Mouse (Mus musculus): ENCODE data around the gene Pde8a. TPM values are rescaled to one million over a fixed set of nuclear protein-coding genes. Genes with fewer than 3 reads are reported as not detected.

The Pde8a gene
- total RNA-seq, 2 experiments from 2014 or later: 11.5 to 11.9 TPM

DNA sequence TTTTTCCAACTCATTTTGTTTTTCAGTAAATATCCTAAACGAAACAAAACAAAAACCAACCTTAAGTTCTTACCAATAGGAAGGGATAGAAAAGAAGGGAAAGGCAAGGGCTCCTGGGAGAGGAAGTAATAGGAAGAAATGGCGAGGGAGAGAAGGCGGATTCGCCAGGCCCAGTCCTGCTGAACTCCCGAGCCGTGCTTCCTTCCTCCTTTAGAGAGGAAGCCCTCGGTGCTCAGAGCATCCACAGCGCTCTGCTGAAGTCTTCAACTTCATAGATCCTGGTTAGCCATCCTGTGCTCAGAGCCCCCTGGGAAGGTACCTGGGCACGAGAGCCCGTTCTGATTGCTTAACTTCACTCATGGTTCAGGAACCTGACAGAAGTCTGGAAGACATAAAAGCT is 114.3 kb downstream of the Pde8a start:
- no peak for DNase-seq
- intact Hi-C loops (cut with DNase I): no loop called here

DNA sequence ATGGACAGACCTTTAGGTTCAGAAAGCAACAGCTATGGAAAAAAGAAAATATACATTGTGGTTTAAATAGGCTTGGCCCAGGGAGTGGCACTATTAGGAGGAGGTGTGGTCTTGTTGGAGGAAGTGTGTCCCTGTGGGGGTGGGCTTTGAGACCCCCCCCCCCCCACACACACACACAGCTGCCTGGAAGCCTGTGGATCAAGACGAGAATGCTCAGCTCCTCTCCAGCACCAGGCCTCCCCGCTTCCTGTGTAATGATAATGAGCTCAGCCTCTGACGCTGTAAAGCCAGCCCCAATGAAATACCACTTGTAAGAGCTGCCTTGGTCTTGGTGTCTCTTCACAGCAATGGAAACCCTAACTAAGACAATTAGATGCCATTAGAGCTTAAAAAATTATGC is 117.4 kb downstream of the Pde8a start:
- no peak for DNase-seq
- intact Hi-C loops (cut with DNase I): no loop called here

DNA sequence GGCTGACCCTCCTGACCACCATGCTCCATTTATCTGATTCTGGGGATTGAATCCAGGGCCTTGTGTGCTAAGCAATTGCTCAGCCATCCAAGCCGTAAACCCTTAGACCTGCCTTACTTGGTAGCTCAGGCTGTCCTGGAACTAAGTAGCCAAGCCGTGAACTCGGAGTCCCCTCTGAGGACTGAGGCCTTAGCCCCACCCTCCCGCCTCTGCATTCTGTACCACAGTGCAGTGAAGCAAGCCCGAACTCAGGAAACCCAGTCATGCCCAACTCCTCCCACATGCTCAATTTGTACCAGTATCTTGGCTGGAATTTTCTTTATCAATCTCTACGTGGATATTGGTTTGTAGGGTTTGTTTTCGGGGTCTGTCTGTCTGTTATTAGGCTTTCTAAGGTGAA is 118.5 kb downstream of the Pde8a start:
- intact Hi-C loops (cut with DNase I): no loop called here
- DNase-seq: no peak

DNA sequence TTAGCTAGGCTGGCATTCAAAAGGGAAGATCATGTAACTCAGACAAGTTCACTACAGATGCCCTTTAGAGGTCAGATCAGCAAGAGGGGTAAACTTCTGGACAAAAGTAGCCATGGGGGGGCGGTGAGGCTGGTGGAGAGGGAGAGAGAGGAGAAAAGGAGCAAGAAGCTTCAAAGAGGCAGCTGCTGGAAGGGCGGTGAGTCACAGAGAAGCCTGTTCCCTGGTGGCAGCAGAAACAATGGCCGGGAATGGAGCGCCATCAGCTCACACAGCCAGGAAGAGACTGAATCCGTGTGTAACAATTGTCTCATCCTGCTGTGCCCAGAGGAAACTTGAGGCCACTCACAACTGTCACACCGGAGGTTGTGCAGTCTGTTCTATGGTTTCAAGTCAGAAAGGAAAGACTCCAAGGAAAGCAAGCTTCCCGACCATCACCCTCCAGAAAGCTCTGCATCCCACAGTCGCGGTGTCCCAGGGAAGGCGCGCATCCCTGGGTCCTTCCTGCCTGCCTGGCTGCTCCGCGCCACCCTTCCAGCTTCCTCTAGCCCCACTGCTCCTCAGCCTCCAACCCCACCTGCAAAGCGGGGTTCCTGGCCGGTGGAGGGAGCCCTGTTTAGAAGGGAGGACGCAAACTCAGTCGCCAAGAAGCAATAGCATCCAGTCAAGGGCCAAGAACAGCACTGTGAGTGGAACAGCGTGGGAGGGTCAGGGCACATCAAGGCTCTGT is 122.5 kb downstream of the Pde8a start:
- intact Hi-C loops (cut with DNase I): loop anchor here (1.0 kb wide), 3 partner anchors 127 to 174 kb away; no protein-coding TSS in a partner anchor
- DNase-seq: peak in 1 of 2 experiments; percentile 28

DNA sequence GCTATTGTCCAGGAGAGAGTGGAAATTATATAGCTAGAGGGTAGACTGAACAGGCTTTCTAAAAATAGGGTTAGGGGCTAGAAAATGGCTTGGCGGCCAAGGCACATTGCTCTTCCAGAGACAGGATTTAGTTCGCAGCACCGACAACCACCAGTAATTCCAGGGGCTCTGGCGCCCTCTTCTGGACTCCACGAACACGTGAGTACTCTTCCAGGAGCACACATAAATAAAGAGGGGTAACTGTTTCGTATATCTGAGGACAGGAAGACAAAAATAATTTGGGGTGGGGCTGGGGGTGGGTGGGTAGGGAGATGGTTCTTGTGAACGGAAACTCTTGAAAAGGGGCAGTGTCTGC is 123.0 kb downstream of the Pde8a start:
- peak; percentile 50 to 69 for DNase-seq
- intact Hi-C loops (cut with DNase I): loop anchor here (1.0 kb wide), 3 partner anchors 127 to 174 kb away; no protein-coding TSS in a partner anchor

DNA sequence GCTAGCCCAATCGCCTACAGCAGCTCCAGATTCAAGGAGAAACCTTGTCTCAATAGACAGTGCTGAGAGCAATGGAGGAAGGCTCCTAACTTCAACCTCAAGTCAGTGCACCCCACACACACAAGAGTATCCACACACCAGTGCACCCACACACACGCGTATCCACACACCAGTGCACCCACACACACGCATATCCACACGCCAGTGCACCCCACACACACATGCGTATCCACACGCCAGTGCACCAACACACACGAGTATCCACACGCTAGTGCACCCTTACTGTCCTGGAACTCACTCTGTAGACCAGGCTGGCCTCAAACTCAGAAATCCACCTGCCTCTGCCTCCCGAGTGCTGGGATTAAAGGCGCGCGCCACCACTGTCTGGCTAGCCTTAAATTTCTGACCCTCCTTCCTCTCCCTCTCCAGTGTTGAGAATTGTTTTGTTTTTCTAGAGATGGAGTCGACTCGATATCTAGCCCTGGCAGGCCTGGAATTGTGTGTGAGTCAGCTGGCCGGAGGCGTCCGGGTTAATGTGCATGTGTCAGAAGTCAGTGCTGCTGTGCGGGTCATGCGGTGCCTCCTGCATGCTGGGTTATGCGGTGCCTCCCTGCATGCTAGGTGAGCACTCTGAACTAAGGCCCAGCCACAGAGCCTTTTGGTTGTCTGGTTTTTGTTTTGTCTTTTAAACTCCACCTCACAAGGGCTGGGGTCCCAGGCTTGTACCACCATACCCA is 124.6 kb downstream of the Pde8a start:
- intact Hi-C loops (cut with DNase I): no loop called here
- no peak for DNase-seq

DNA sequence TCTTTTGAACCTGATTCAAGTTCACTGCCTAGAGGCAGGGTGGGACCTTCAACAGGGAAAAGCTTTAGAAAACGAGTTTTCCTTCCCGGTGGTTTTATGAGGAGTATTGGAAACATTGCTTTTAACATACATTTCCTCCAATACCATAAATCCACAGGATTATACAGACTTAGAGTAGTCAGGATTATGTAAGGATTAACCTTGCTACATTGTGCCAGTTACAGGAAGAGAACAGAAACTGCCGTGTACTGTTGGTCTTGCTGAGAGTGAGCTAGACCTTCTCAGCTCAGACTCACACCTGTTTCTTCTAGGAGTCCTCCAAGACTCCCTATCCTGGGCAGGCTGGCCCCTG is 125.1 kb downstream of the Pde8a start:
- intact Hi-C loops (cut with DNase I): no loop called here
- DNase-seq: no peak

DNA sequence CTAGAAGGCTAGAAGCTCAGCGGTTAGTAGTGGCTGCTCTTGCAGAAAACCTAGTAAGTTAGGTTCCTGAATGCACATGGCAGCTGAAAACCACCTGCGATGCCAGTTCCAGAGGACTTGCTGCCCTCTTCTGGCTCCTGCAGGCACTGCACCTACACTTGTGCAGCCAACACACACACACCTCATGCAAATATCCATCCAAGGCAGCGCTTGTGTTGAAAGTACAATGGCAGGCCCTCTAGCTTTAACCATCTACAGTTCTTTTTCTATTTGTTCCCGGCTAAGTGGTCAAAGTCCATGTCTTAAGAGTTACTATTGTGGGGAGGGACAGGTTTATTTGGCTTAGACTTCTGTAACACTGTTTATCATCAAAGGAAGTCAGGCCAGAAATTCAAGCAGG is 126.4 kb downstream of the Pde8a start:
- peak; percentile 33 to 60 for DNase-seq
- intact Hi-C loops (cut with DNase I): loop anchor here (5.0 kb wide), 2 partner anchors 233 to 477 kb away; partner anchors contain the start of genes Whamm and Zscan2

DNA sequence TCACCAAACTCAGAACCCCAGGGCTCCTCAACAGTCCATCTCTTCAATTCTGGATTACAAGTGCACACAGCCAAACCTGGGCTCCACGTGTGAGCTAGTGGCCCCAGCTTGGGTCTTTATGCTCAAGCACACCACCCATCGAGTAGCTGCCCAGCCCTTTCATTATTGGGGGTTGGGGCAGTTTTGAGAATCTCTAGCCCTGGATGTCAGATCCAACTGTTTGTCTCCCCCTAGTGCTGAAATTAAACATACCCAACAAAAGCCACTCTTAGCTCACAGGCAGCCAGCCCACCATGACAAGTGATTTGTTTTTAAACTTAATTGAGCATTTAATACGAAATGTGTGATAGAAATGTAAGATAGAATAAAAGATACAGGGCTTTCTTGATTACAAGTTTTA is 128.2 kb downstream of the Pde8a start:
- intact Hi-C loops (cut with DNase I): loop anchor here (1.0 to 5.0 kb wide), 3 partner anchors 174 to 479 kb away; partner anchors contain the start of genes Whamm and Zscan2
- peak in 1 of 2 experiments; percentile 17 for DNase-seq

DNA sequence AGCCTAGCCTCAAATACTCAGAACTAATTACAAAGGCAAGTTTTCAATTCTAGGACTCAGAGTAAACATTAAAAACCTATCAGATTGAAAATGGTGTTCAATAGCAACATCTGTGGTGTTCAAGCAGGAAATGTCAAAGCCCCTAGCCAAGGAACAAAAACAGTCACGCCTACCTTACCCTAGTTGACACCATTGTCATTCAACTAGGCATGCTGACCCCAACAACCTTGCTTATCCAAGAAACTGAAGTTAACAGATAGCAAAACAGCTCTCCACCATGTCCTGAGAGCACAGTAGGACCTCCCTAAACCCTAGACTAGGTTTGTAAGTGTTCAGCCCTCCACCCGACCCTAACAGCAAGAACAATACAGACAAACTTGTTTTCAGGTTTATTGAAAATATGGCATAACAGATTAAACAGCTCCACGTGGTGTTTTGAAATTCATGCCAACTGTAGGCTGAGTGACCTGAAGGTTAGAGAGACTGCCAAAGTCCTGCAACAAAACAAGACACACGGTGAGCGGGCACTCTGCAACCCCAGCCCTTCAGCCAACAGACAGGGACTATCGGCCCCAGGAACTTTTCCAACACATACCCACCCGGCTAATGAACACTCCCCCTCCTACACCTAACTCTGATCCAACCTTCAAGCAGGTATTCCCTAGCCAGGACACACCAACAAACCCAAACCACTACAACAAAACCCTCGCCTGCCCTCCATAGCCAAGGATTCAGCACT is 129.1 kb downstream of the Pde8a start:
- no peak for DNase-seq
- intact Hi-C loops (cut with DNase I): loop anchor here (5.0 kb wide), 2 partner anchors 230 to 480 kb away; partner anchors contain the start of genes Whamm and Zscan2

DNA sequence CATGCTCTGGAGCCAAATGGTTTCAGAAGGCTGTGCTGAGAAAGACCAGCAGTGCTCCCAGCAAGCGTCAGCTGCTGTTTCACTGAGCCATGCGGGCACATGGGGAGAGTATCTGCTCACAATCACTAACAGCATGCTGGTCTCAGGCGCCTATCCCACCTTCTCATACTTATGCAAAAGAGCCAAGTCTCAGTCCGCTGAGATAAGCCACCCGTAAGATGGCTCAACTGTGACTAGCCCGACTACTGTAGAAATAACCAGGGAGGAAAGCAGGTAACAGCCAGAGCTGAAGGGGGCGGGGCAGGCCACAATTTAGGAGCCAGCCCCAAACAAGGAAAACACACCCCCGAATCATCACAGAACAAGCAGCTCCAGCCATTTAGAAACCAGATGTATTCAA is 129.9 kb downstream of the Pde8a start:
- DNase-seq: no peak
- intact Hi-C loops (cut with DNase I): loop anchor here (5.0 kb wide), 2 partner anchors 229 to 481 kb away; partner anchors contain the start of genes Whamm and Zscan2

DNA sequence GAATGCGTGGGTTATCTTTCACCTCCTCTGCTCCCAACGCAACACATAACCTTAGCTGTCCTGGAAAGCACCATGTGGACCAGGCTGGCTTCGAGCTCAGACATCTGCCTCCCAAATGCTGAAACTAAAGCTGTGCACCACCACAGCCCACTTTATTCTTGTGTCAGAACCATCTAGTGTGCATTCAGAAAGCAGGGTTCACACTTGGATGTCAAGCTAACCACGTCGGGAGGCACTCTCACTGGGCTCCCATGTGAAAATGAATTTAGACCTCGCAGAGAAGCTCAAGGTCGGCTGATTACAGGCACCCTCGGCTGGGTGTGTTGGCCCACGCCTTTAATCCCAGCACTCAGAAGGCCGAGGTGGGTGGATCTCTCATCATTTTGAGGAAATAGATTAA is 130.4 kb downstream of the Pde8a start:
- no peak for DNase-seq
- intact Hi-C loops (cut with DNase I): loop anchor here (2.0 to 5.0 kb wide), 3 partner anchors 135 to 482 kb away; partner anchors contain the start of genes Whamm and Zscan2

DNA sequence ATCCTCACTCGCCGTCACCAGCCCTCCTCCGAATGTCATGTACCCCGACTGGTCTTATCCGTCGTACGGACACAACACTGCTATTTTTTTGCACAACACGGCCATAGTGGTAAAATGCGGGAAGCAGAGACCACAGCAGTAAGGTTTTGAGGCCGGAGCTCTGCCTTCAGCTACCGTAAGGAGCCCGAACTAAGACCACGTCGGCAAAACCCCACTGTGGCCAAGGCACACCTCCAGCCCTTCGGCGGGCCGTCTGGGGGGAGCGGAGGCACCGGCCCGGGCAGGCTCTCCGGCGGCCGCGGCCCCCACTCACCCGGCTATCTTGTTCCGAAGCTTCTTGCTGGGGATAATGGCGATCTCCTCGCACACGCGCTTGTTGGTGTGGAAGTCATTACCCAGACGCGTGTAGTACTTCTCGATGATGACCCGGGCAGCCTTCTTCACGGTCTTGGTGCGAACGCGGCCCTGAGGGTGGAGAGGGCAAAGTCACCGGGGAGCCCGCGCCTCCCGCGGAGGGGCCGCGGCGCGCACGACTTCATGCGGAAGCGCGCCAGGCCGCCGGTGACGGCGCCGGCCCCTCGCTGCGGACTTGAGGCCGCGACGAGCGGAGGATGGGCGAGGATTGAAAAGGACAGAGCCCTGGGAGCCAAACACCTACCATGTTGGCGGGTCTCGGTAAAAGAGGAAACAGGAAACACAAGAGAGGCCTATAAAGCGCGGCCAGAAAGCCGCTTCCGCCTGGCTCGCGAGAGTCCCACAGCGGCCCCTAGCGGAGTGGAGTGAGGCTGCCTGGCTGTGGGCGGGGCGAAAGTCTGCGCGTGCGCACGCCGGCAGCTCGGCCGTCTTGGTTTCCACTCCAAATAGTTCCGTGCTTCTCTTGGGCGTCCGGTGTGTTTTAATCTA is 131.4 kb downstream of the Pde8a start, which contains the start of gene Rps17:
TSS of gene Rps17 (minus strand) at position 711 of the 903 bp plus-strand sequence.
- intact Hi-C loops (cut with DNase I): loop anchor here (2.0 to 5.0 kb wide), 4 partner anchors 136 to 482 kb away; partner anchors contain the start of genes Whamm and Zscan2
- peak; percentile 100 for DNase-seq

DNA sequence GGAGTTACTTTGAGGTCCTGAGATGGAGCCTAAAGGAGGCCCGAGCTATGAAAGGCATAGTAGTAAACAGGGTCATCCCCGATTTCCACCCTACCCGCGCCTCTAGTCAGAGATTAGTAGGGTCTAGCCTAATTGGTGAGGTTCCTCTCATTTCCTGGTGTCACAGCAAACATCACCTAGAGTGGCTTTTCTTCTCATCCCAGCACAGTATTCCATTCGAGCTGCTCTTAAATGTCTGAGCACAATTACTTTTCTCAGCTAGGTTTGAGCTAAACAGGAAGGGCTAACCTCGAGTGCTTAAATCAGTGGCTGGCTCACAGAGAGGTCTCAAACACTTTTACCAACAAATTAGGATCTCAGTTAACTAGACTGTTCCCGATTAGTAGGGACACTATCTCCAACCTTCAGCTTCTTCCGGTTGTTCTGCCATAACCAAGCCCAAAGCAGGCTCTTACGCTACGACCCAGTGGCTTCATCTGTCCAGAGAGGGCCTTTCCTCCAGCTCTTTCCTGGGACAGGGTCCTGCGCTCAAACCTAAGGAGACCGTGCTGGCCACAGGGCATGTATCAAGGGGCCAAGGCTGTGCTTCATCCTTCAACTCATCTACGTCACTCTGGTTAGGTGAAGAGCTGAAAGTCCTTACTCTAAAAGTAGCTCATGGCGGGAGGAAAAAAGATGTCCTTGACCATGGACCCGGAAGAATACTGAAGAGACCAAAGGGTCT is 132.2 kb downstream of the Pde8a start:
- intact Hi-C loops (cut with DNase I): loop anchor here (2.0 to 5.0 kb wide), 2 partner anchors 137 to 177 kb away; no protein-coding TSS in a partner anchor

DNA sequence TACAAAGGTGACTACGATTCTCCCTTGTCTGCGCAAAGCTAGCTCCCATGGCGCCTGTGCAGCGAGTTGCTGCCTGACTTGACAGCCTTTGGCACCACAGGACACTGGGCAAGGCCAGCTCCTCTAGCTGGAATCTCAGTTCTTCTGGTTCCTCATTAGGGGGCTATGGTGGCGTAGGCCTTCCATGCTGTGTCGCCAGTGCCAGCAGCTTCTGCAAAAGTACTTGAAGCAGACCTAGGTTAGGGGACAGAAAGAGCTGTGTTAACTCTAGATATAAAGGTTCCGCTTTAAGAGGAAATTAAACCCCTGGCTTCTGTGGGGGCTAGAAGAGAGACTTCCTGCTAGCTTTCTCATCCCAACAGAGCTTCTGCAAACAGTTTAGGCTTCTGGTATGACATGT is 134.8 kb downstream of the Pde8a start:
- DNase-seq: no peak
- intact Hi-C loops (cut with DNase I): loop anchor here (5.0 kb wide), 1 partner anchor 174 kb away; no protein-coding TSS in a partner anchor

More for the DNA sequence above, 132.2 kb downstream of the Pde8a start:
- DNase-seq: no peak

DNA sequence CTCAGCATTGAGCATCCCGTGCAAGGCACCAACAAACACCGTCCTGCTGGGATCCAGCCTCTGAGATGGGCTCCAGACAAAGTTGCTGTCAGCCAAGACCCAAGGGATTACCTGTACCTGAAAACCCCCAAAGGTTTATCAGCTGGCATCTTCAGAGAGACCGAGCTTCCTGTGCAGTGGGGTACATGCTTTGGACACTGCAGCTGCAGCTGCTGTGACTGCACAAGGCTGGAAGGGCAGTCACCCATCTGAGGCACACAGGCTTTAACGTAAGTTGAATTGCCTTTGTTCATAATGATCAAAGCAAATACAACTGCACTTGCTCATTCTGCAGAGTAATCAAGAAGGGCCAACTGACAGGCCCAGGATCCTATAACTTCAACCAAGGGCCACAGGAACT is 138.4 kb downstream of the Pde8a start:
- no peak for DNase-seq
- intact Hi-C loops (cut with DNase I): no loop called here

DNA sequence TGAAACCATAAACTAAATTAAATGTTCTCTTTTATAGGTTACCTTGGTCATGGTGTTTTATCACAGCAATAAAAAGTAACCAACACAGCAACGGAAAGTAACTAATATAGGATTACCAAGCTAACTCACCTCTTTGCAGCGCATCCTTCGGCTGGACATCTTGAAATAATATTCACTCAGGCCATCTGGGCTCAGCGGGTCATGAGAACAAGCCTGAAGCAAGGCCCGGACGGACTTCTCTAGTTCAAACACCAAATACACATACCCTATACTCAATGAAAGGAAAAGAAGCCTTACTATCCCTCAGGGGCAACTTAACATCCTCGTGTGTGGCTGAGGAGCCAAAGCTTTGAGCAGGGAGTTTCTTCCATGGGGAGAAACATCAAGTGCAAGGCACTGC is 142.3 kb downstream of the Pde8a start:
- intact Hi-C loops (cut with DNase I): no loop called here
- no peak for DNase-seq

DNA sequence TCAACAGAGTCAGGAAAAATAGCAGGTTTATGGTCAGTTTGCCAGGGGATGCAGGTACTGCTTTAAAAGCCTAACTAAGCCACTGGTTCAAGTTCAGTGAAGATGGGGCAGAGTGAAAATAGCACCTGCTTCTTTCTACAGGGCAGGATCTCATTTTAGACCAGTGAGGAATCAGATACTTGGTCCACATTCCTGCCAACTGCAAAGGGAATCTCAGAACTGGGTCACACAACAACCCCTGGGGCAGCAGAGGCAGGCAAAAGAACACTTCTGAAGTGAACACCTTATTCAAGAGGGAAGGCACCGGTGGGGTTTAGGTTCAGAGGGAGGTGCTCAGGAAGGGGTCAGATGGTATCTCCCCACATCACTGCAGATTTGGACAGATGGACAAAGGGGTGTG is 143.0 kb downstream of the Pde8a start:
- intact Hi-C loops (cut with DNase I): no loop called here
- no peak for DNase-seq

DNA sequence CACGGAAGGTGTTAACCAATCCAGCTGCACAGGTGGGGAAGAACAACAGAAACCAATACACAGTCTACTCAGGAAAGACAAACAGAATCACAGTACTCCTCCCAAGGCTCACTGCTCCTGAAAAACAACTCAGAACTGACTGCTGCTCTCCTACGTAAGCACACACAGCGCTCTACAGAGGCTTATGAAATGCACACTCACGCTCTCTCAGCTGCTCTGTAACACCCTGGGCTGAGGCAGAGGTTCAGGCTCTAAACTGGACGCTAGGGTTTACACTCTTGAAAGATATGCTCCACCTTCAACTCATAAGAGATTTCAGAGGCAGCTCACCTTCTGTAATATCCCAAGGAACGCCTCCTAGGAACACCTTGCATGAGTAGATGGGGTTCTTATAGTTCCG is 143.6 kb downstream of the Pde8a start:
- DNase-seq: no peak
- intact Hi-C loops (cut with DNase I): no loop called here
